Mouse (Mus musculus) heart, postnatal 0 days (tissue): ENCODE results near the gene Rgs12.

Experiments
- CTCF ChIP-seq: IDR thresholded peaks from 2 replicates; pipeline ENCODE4 v1.5.1; 2016; ENCODE audit warnings: antibody characterized with exemption, control low read depth, low read depth
- EP300 ChIP-seq: IDR thresholded peaks from 2 replicates; pipeline ENCODE4 v1.6.1; 2016; ENCODE audit warnings: antibody characterized with exemption, low read depth

DNA sequence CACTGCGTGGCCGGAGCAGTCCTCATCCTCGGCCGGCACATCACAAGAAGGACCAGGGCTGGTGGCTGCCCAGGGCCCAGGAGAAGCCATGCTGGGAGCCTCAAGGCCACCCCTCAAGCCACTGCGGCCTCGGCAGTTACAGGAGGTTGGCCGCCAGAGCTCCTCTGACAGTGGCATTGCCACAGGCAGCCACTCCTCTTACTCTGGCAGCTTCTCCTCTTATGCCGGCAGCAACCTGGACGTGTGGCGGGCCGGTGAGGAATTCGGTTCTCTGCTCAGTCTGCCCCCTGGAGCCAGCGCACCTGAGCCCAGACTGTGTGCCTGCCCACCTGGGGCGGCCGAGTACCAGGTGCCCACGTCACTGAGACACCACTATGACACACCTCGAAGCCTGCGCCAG lies 129.9 kb downstream of the Rgs12 start:
- TF ChIP-seq CTCF = no peak
- TF ChIP-seq EP300 = no peak
